Mouse (Mus musculus) neural tube, embryonic 10.5 days (tissue): Measurements from ENCODE around the gene Spata16.

Source experiments
- DNase-seq: peaks from one replicate; pipeline ENCODE4 v3.0.0-alpha.2; 2017; ENCODE audit warnings: low spot score; ENCODE audit errors: extremely low spot score

The Spata16 gene

GRCm38 (mm10) chr3:26970529-26970928 lies 333.1 kb downstream of the Spata16 start:
- no peak for DNase-seq

GRCm38 (mm10) chr3:26971276-26971675 lies 333.9 kb downstream of the Spata16 start:
- DNase-seq = no peak

- no peak for DNase-seq
Measured at GRCm38 (mm10) chr3:26972105-26972504, 334.7 kb downstream of the Spata16 start.

DNA sequence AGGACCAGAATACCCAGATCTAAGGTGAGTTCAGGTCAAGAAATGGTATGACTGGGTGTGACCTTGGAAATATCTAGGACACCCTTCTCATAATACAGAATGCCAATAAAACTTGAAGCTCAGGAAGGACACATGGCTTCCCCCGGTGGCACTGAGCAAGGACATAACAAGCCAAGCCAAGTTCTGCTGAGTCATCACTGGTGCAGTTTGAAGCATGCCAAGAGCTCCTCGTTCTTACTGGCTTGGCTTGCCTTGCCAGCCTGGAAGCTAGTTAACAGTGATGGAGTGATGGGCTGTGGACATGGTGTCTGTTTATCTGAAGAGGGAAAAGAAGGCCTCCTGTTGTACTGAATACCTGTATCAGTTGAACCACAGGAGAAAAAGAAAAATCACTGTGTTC lies 342.2 kb downstream of the Spata16 start:
- DNase-seq = no peak

- no peak for DNase-seq
Measured at GRCm38 (mm10) chr3:26980371-26980770, 343.0 kb downstream of the Spata16 start.

GRCm38 (mm10) chr3:26981979-26982623 lies 344.7 kb downstream of the Spata16 start:
- DNase-seq = no peak

DNA sequence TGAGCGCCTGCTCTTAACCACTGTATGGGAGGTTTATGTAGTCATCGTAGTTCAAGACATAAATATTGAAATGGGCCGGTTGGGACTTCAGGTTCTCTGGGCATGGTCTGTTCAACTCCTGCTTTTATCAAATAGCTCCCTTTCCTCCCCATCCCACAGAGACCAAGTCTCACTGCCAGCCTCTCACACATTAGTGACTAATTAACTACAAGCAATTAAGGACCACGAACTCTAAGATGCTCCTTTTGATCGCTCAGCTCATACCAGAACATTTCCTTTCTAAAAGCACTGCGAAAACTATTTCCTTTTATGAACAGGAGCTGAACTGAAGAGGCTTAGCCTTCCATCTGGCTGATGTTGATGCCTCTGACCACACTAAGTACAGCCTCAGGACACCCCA lies 346.3 kb downstream of the Spata16 start:
- no peak for DNase-seq

GRCm38 (mm10) chr3:27006844-27007243 lies 369.4 kb downstream of the Spata16 start:
- DNase-seq = no peak

DNA sequence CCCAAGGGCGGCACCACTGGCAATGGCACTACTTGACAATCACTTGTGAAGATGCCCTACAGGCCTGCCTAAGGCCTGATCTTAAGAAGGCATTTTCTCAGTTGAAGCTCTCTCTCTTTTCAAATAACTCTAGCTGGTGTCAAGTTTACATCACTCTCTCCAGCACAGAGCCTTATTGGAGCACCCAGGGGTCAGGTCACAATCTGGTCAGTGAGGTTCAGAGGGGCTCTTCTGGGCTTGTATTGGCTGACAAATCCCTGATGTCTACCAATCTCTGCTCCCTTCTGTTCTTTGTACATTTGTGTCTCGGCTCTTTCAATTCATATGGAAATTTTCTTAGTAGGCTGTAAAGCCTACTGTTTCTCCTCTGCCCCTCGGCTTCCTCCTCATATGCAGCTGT lies 390.5 kb downstream of the Spata16 start:
- DNase-seq = no peak

DNA sequence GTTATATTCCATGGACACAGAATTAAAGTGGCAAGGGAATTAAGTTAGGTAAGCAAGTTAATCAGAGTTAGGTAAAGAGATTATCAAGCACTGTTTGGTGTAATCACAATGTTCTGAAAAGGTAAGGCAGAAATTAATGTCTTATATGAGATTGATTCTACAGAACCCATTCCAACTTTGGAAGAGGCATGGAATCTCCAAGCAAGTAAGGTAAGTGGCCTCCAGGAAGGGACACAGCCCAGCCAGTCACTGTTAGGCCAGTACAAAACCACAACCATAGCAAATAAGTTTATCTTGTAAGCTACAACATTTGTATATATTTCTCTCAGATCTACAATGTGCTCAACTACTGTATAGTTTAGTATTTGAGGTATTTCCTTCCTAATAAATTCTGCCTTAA lies 391.1 kb downstream of the Spata16 start:
- no peak for DNase-seq

DNA sequence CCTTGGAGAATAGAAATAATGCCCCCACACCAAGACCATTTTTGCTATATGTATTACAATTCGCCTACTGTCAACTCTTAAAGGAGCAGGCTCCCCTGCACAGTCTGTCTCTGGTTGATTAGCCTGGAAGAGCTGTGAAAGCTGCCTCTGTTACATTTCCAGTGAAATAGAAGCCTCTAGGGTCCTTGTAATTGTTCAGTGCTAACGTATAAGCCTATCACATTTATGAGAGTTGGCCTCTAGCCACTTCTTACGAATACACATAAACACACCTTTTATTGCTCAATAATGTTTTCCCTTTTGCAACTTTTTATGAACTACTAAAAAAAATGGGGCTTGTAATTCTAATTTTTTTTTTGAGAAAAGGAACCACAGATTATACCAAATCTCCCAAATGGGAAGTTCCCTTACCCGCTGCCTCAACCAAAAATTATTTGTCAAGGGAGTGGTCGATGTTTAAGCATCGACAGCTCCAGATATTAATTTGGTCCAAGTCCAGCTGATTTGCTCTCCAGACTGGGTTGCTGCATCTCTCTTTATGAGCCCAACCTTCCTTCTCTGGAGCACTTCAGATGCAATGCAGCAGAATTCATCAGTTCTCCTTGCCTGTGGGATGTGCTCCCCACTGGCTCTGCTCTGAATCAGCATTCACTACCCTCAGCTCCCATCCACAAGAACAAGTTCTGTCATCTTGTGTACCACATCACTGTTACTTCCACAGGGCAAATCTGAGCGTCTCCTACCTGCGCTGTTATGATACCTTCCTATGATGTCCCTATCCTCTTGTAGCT lies 392.8 kb downstream of the Spata16 start:
- no peak for DNase-seq
